33 mouse cellular contexts compared by ENCODE assay signal in the genomic region with DNA sequence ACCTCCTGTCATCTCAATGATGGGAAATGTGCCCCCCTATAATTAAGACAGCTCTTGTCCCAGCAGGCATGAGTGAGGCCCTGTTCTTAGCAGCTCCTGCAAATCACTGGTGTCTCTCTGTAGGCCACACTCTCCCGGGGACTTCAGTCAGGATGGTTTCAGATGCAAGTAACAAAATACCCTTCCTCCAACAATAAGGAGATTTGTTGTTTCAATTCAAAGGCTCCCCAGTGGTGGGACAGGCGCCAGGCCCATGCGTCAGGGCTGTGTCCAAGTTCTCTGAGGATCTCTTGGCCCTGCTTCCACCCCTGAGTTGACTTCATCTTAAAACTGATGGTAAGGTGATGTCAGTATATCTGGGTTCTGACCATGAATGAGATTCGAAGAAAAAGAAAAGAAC.
"Had no signal": no experiment of that assay in that cellular context is flagged by ENCODE, and none has a peak within 500 bp of the region (broad histone marks: within the 10 kb centered on the region; RNA-seq: fewer than 3 reads in every experiment).

No protein-coding gene starts in this region.

- H3K4me1 ChIP-seq: limb, embryonic 10.5 days; limb, embryonic 12.5 days; limb, embryonic 13.5 days; limb, embryonic 15.5 days; liver, embryonic 12.5 days; liver, embryonic 13.5 days; liver, embryonic 15.5 days; lung, embryonic 15.5 days; midbrain, embryonic 10.5 days; midbrain, embryonic 12.5 days; midbrain, embryonic 13.5 days; midbrain, embryonic 15.5 days; neural tube, embryonic 12.5 days; neural tube, embryonic 13.5 days had no signal

- DNase-seq: left cerebral cortex, postnatal 4 days; liver; liver, embryonic 13.5 days; liver, postnatal 0 days; lung, adult 18-20 months; lung, adult 2 months; lung, embryonic 14.5 days; lung, postnatal 10 days; lung, postnatal 14 days; lung, postnatal 36 days; lung, postnatal 4 days; midbrain, embryonic 14.5 days had no signal

- H3K27ac ChIP-seq: limb, embryonic 10.5 days; limb, embryonic 12.5 days; limb, embryonic 13.5 days; limb, embryonic 15.5 days; liver, embryonic 12.5 days; liver, embryonic 13.5 days; liver, embryonic 14.5 days; liver, embryonic 15.5 days; lung, embryonic 15.5 days; macrophage; midbrain, embryonic 10.5 days; midbrain, embryonic 12.5 days; midbrain, embryonic 13.5 days; midbrain, embryonic 15.5 days; neural tube, embryonic 12.5 days; neural tube, embryonic 13.5 days had no signal

- H3K4me3 ChIP-seq: limb, embryonic 10.5 days; limb, embryonic 12.5 days; limb, embryonic 13.5 days; limb, embryonic 15.5 days; liver, embryonic 12.5 days; liver, embryonic 13.5 days; liver, embryonic 15.5 days; lung, embryonic 15.5 days; megakaryocyte, embryonic 14.5 days; midbrain, embryonic 10.5 days; midbrain, embryonic 12.5 days; midbrain, embryonic 13.5 days; midbrain, embryonic 15.5 days; myocyte; neural tube, embryonic 12.5 days; neural tube, embryonic 13.5 days had no signal

- H3K9me3 ChIP-seq: limb, embryonic 10.5 days; limb, embryonic 13.5 days; limb, embryonic 15.5 days; liver, embryonic 12.5 days; liver, embryonic 13.5 days; liver, embryonic 15.5 days; lung, embryonic 15.5 days; midbrain, embryonic 10.5 days; midbrain, embryonic 12.5 days; midbrain, embryonic 13.5 days; midbrain, embryonic 15.5 days; neural tube, embryonic 12.5 days; neural tube, embryonic 13.5 days had no signal

- H3K4me2 ChIP-seq: limb, embryonic 12.5 days; limb, embryonic 13.5 days; limb, embryonic 15.5 days; liver, embryonic 11.5 days; liver, embryonic 12.5 days; liver, embryonic 13.5 days; liver, embryonic 15.5 days; lung, embryonic 14.5 days; lung, embryonic 15.5 days; midbrain, embryonic 11.5 days; midbrain, embryonic 12.5 days; midbrain, embryonic 13.5 days; midbrain, embryonic 15.5 days; neural tube, embryonic 12.5 days; neural tube, embryonic 13.5 days had no signal

- H3K9ac ChIP-seq: limb, embryonic 12.5 days; limb, embryonic 13.5 days; limb, embryonic 15.5 days; liver, embryonic 12.5 days; liver, embryonic 13.5 days; liver, embryonic 14.5 days; liver, embryonic 15.5 days; liver, postnatal 0 days; lung, embryonic 14.5 days; lung, embryonic 15.5 days; midbrain, embryonic 12.5 days; midbrain, embryonic 13.5 days; midbrain, embryonic 15.5 days; neural tube, embryonic 12.5 days; neural tube, embryonic 13.5 days had no signal

- ATAC-seq: liver, embryonic 12.5 days; liver, postnatal 0 days; lung, postnatal 0 days; midbrain, embryonic 13.5 days; midbrain, embryonic 15.5 days; midbrain, embryonic 16.5 days had no signal

- H3K27me3 ChIP-seq: limb, embryonic 12.5 days; limb, embryonic 13.5 days; limb, embryonic 15.5 days; liver, embryonic 13.5 days; lung, embryonic 15.5 days; midbrain, embryonic 12.5 days; midbrain, embryonic 13.5 days; midbrain, embryonic 15.5 days; neural tube, embryonic 12.5 days; neural tube, embryonic 13.5 days had no signal

- H3K36me3 ChIP-seq: limb, embryonic 10.5 days; limb, embryonic 12.5 days; limb, embryonic 13.5 days; limb, embryonic 15.5 days; liver, embryonic 12.5 days; liver, embryonic 13.5 days; liver, embryonic 15.5 days; lung, embryonic 15.5 days; midbrain, embryonic 10.5 days; midbrain, embryonic 12.5 days; midbrain, embryonic 13.5 days; midbrain, embryonic 15.5 days; neural tube, embryonic 12.5 days; neural tube, embryonic 13.5 days had no signal
